Mouse (Mus musculus) lung, postnatal 0 days (tissue): ENCODE data around the gene Sipa1l1.

Source experiments
- CTCF ChIP-seq: IDR thresholded peaks from 2 replicates; pipeline ENCODE4 v1.5.1; 2016; ENCODE audit warnings: antibody characterized with exemption, mild to moderate bottlenecking
- EP300 ChIP-seq: IDR thresholded peaks from 2 replicates; pipeline ENCODE4 v1.6.1; 2016; ENCODE audit warnings: antibody characterized with exemption, mild to moderate bottlenecking, control low read depth

- TF ChIP-seq EP300, result no peak
- TF ChIP-seq CTCF, result no peak
These were observed 127.2 kb downstream of the Sipa1l1 start for GRCm38 (mm10) chr12:82296276-82296675.
